Mouse (Mus musculus) bone marrow macrophage, adult 2 months (primary cell): ENCODE results near the gene Mapk3.

Source experiments
- CTCF ChIP-seq: IDR thresholded peaks from 2 replicates; pipeline ENCODE4 v1.5.1; 2012; ENCODE audit warnings: low read depth, mild to moderate bottlenecking, low read length, moderate library complexity
- POLR2A ChIP-seq: IDR thresholded peaks from 2 replicates; pipeline ENCODE4 v1.6.1; 2012; ENCODE audit warnings: mild to moderate bottlenecking, low read depth, low read length, borderline replicate concordance

DNA sequence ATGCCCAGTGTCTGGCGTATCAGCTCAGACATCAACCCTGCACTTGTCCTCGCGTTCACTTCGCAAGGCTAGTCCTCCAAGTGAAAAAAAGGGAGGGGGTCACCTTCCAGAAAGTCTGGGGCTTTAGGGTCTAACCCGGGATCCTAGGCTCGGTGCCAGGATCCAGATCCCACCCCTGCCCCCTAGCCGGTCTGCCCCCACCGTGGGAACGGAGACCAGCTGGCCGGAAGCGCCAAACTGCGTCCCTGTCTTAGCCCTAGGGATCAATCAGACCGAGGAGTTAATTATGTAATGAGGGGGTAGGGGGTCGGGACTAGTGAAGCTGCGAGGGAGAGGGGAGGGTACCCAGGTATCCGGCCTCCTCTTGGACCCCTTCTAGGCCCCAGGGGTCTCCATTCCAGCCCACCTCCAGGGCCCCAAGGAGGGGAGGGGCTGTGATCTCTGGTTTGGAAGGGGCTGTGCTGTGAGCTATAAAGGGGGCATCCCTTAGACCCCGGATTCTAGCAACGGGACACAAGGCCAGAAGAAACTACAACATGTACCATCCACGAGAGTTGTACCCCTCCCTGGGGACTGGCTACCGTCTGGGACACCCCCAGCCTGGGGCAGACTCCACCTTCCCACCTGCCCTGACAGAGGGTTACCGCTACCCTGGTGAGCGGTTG lies 21.7 kb downstream of the Mapk3 start, which contains the start of gene Tbx6:
- no peak for TF ChIP-seq CTCF
- no peak for TF ChIP-seq POLR2A
